Mouse (Mus musculus) cerebellum, postnatal 14 days (tissue): ENCODE measurements around the gene Sash1.

Experiments
- DNase-seq, 2 experiments: peaks; one replicate each; pipeline ENCODE4 v3.0.0; 2021; ENCODE audit warnings: mixed read lengths in 2 of 2

Gene Sash1

GRCm38 (mm10) chr10:8885630-8886527 is at the start of gene Sash1:
TSS of gene Sash1 (minus strand) at chr10:8886070.
- peak; percentile 61 for DNase-seq

DNA sequence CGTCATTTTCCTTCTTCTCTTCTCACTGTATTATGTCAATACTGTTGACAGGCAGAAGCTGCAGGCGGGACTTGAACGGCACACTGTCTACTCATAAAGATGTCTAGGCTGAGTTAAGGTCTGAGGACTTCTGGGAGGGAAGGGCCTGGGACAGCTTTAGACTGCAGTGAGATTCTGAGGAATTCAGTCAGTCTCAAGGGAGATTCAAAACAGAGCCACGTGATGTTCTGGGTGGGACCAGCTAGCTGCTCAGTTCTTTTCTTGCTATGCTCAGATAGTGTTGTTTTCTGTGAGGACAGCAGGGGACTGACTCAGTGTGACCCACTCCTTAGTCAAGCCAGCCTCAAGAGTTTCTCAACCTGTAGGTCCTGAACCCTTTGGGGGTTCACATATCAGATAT is 49.7 kb upstream of the Sash1 start:
- DNase-seq = no peak

DNA sequence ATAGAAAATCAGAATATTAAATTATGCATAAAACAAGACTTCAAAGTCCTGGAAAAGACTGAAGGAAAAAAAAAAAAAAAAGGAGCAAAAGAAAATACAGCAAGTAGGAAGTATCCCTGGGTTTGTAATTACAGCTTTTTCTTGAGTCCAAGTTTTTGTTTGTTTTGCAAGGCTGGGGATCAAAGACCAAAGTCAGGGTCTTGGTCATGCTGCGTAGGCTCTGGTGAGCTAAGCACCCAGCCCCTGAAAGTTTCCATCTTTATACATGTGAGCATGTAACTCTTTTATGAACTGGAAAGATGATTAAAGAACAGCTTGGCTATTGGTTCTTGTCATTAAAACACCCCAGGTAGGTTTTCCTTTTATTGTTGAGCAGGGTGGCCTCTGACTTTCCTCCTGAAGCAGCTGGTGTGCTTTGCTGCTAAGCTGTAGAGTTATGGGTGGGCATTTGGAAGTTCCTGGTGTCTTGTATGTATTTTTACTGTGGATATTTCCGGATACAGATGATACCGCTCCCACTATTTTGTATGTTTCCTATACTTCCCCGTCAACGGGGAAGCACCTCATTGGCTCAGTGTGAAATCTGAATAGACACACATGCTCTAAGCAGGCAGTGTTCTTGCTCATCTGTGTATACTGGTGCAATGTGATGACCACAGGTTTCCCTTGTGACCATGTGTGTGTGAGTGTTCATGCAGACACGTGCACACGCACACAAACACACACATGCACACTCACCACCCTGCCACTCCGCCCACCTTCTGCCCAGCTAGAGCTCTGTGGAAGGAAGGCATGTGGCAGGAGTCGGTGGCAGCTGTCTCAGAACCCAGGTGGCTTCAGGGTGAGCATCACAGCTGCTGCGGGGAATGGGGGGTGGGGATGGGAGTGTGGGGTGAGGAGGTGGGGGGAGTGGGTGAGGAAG is 47.8 kb upstream of the Sash1 start:
- no peak for DNase-seq

DNA sequence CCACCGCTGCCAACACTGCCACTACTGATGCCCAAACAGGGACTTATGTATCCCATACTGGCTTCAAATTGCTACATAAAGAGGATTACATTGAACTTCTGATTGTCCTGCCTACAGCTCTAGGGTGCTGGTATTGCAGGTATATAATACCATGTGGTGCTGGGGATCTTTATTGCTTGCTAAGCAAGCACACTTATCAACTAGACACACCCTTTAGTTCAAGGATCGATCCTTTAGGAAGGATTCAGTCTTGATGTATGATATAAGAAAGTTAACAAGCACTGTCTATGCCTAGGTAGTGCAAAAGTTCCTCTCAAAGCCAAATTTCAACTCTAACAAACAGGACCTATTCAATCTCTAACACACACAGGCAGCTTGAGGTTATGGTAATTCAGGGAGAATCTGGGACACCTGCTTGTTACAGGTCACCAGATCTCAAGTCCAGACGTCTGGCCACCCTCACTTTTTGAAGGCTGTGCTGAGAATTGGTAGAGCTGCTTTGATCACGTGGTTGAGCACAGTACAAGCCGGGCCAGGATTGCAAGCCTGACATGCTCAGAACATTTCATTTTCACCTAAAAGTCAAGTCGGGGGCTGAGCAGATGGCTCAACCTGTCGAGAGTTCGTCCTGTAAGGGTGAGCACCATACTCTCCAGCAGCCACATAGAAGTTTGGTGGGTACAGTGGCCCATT is 45.8 kb upstream of the Sash1 start:
- DNase-seq = no peak

DNA sequence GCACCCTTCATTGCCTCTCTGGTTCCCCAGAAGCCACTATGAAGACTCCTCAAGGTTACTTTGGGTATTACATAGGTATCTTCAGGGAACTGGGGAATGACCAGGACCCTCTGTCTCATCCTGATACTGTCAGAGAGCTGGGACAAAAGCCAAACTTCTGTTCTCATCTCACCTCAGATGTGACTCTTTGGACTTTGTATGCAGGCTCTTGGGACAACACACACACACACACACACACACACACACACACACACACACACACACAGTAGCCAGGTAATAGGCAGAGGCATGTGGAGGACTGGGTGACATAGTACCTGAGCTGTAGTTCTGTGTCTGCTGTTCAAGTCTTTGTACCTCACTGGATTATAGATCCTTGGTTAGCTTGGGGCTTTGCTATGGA is 44.8 kb upstream of the Sash1 start:
- DNase-seq = no peak

DNA sequence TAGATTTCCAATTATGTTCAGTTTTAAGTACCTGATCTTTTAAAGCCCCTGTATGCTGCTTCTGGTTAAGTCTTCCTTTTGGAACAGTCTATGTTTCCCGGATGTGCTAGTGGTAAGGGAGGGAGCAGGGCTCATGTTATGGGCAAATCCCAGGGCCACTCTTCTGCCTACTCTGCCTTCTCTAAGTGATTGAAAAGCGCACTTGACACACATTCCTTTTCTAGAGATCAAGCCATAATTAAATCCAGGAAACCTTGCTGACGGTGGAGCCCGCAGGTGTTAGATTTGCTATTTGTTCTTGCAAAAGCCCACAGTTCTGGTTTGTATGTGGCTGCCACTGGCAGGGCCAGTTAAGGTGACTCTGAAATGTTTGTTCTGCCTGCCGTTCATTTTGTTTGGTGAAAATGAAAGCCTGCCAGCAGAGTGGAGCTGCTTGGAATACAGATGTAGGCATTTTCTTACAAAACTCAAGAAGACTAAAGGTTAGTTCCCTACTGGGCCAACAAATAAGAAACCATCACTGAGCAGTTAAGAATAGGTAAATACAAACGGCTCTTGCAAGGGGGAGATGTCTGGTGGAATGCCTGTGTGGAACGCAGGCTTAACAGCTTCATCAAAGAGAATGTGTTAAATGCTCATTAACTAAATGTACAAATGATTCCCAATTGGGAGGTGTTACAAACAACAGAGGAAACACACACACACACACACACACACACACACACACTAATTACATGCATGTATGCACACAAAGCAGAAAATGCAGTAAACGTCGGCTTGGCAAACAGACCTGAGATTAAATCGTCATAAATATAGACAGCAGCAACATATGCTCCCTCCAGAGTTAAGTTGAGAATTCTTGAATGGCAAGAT is 43.1 kb upstream of the Sash1 start:
- no peak for DNase-seq

GRCm38 (mm10) chr10:8928261-8928660 is 42.4 kb upstream of the Sash1 start:
- peak; percentile 19 to 23 for DNase-seq

- no peak for DNase-seq
Observed at GRCm38 (mm10) chr10:8926906-8927305, 41.0 kb upstream of the Sash1 start.

DNA sequence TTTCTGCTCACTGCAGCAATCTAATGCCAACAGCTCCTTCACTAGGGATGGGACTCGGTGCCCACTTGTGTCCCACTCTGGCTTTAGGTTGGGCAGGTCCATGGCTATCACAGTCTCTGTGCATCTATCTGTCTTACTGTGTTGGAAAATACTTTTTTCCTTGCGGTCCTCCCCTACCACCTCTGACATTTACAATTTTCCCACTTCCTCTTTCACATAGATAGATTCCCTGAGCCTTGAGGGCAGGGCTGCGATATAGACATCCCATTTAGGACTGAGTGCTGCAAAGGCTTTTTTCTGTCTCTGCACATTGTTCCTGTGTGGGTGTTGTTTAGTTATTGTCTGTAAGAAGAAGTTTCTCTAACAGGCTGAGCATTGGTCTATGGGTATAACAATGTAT is 40.4 kb upstream of the Sash1 start:
- no peak for DNase-seq

- no peak for DNase-seq
Observed at GRCm38 (mm10) chr10:8925299-8925698, 39.4 kb upstream of the Sash1 start.

DNA sequence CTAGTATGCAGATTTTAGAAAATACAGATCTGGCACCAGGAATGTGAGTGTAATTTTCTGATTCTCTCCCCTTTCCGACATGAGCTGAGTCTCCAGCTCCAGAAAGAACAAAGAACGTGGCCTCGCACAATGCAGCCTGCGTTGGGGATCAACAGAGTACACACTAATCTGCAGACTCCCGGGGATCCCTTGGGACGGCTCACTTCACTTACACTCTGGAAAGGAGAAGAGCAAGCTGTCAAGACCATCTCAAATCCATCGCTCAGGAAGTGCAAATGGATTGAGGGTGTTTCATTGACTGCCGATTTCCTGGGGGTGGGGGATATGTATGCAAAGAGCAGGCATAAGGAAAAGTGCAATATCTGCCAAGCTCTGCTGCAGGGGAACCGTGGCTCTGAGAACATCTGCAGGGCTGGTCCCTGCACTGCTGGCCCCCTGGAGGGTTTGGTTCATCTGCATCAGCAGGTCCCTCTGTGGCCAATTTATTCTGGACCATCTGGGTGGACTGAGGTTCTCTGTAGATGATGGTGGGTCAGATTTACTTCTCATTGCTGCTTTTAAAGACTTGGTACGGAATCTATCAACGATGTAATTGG is 35.3 kb upstream of the Sash1 start:
- no peak for DNase-seq

- no peak for DNase-seq
Observed at GRCm38 (mm10) chr10:8917798-8918197, 31.9 kb upstream of the Sash1 start.

- DNase-seq = no peak
Observed at GRCm38 (mm10) chr10:8917350-8917749, 31.5 kb upstream of the Sash1 start.

DNA sequence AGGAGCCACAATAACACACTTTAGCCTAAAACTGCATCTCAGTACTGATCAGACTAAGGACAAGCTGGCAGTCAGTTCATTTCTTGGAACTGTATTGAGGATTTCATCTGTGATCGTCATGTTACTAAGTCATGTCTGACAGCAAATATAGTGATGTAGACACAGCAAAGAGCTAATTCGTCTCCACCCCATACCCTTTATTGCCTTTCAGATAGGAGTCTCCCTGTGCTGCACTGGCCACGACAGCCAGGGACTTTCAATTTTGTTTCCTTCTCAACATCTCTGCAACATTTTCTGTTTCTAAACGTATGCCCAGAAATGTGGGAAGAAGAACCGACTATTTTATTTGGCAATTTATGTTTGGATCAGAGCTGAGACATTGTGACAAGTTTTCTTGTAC is 29.9 kb upstream of the Sash1 start:
- no peak for DNase-seq

GRCm38 (mm10) chr10:8913904-8914303 is 28.0 kb upstream of the Sash1 start:
- no peak for DNase-seq

DNA sequence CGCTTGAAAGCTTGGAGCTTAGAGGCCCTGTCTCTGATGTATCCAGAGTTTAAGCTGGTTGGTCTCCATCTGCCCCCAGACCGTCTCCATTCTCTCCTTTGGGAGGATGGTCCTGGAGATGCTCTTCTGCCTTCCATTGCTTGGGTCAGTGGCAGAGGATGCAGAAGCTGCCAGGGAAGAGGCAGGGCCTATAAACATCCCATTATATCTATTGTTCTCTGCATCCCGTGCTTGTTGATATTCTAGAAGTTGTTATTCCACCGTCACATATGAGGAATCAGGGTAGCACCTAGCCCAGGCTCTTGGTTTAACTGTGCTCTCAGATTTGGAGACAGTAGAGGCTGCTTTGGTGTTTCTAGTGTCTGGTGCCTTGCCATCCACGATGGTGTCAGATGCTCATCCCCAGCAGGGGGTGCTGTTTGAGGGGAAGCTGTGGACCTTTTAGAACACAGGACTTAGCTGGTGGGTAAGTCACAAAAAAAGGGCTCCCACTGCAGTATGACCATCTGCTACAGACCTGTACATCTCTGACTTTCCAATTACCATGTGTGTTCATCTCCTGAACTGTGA is 26.9 kb upstream of the Sash1 start:
- DNase-seq = peak; percentile 7 to 22

- DNase-seq = no peak
Observed at GRCm38 (mm10) chr10:8912213-8912612, 26.3 kb upstream of the Sash1 start.

DNA sequence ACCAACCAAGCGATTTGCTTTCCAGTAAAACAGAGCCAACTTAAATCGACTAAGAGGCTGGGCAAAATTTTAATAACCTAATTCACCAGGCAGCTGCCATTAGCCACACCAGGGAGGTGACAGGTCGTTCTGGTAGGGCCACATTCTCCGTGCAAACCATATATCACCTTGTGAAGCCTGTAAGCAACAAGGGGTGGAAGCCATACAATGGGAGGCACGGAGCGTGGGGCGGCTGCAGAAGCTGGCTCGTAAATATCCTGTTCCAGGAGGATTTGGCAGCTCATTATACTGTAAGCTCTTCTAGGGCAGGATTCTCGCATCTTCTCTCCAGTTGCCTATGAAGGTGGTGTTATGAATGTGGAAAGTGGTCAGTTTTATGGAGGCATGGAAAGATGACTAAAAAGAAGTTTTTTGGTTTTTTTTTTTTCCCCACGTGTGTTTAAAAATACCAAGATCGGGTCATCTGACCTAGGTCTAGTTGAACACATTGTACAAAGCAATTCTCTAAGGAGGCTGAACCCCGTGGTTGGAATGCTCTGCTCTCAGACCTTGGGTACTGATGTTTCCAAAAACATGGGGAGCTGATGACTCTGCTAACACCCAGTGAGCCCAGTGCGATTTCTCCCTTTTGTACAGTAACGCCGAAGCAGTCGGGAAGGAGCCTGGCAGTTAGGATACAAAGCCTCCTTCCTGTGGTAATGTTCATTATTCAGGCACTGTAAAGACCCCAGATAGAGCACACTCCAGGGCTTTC is 24.5 kb upstream of the Sash1 start:
- no peak for DNase-seq

DNA sequence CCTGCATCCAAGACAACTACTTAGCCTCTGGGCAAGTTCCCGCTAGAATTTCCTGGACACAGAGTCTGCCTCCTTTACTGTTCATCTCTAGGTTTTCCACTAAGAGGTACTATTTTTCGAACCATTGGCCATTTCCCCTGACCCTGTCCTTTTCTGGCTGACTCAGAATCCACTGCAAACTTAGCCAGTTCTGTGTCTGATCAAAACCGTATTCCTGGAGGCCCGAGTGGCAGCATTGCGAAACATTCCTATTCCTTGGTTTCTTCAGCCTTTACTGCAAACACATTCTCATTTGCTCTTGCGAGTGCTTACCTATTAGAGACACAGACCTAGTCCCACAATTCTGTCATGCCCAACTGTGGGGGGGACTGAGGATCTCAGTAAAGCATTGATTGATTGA is 17.2 kb upstream of the Sash1 start:
- DNase-seq = no peak

DNA sequence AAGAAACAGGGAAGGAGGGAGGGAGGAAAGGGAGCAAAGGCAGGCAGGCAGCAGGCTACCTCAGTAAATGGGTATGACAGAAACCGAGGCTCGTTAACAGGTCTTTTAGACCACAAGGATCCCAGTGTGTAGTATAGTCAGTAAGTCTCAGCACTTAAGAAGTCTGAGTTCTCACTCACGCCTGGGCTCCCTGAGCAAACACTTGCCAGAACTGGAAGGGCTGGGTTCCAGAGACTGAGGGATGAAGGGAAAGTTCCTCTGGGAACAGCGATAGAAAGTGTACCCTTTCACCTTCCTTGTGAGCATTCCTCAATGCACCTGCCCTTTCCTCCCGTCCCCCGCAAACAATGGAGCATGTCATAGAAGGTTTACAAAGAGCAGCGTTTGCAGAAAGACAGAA is 16.5 kb upstream of the Sash1 start:
- no peak for DNase-seq
